Mouse (Mus musculus) left cerebral cortex, postnatal 10 days (tissue): ENCODE measurements around the gene Ankrd31. TPM values are rescaled to one million over a fixed set of nuclear protein-coding genes. Genes with fewer than 3 reads are reported as not detected.
"Not testable (repeated sequence)": the region's sequence is repeated elsewhere in the genome, so short reads cannot be mapped to it uniquely, and the experiment has no call there.

Source experiments
- DNase-seq, 2 experiments: peaks; one replicate each; pipeline ENCODE4 v3.0.0; 2021 to 2022; ENCODE audit warnings: low spot score in 2 of 2, mixed read lengths in 1 of 2; ENCODE audit errors: extremely low spot score in 1 of 2
- intact Hi-C: fragments of 180-260 bp; cut with DNase I; formaldehyde crosslinking; loops from one replicate; pipeline ENCODE4 v1.15.1; 2025
- total RNA-seq, 2 experiments: library from RNA; stranded (reverse); gene quantifications; 2 replicates each; pipeline ENCODE4 v1.2.3; 2021

The Ankrd31 gene
- total RNA-seq, 2 experiments from 2014 or later = 0.30 to 0.39 TPM

GRCm38 (mm10) chr13:96928432-96929039 is 180.5 kb downstream of the Ankrd31 start:
- DNase-seq = no peak

DNA sequence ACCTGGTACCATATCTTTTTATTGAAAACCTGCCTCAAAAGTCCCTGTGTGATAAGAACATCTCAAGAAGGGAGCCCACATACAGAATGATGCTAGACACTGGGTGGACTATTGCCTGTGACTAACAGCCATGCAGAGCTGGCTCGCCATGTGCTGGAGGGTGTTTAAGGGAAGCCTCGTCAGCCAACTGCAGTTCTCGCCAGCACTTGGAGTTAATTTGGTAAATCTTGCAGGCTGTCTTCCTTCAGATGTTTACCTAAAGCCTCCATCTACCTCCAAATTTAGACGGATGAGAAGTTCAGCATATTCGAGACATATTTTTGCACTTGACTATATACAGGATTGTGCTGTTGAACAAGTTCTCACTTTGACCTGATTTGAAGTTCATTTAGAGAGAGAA is 184.7 kb downstream of the Ankrd31 start:
- intact Hi-C loops = loop anchor here (5.0 kb wide), 1 partner anchor 75 kb away; no protein-coding TSS in a partner anchor
- peak in 1 of 2 experiments; percentile 58 for DNase-seq

More at GRCm38 (mm10) chr13:96928432-96929039, 180.5 kb downstream of the Ankrd31 start:
- intact Hi-C loops = no loop called here

DNA sequence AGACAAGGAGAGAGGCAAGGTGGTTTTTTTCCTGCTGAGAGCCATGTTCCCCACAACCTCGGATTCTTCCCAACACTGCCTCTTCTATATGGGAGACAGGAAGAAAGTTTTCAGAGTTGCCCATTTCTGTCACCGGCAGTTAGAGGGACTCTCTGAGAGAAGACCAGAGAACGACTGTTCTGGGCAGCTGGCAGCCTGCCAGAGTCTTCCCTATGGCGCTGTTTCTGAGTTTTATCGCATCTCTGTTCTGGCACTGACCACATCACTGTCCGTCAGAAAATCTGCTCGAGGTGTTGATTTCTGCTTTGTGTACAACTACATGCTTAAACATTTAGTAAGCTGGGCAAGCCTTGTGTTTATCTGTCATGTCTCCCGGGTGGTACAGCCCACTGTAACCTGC is 185.3 kb downstream of the Ankrd31 start:
- intact Hi-C loops = loop anchor here (5.0 kb wide), 1 partner anchor 74 kb away; no protein-coding TSS in a partner anchor
- no peak for DNase-seq

DNA sequence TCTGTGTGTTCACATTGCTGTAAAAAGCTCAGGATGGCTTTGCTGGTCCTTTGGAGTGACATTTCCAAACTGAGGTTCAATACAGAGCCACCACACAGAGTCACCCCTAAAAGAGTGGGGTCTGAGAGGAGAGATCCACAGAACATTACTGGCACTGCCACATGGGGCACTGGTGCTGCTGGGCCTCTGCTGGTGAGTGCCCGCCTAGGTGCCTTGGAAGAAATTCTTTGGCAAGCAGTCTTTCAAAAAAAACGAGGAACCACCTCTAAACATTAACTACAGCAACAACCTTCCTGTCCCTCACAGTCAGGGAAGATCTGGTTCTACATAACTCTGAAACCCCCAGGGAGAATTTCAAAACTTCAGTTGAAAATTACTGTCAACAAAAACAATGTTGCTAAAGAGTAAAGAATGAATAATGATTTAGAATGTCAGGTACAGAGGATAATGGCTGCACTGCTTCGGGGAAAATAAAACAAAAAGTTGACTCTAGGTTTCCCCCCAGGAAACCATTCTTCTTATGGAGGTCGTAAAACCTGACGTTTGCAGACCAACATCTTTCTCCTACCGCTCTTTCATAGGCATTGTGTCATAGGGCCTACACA is 188.2 kb downstream of the Ankrd31 start:
- intact Hi-C loops = no loop called here
- no peak for DNase-seq

GRCm38 (mm10) chr13:96937059-96937558 is 189.0 kb downstream of the Ankrd31 start:
- DNase-seq = no peak
- intact Hi-C loops = no loop called here

DNA sequence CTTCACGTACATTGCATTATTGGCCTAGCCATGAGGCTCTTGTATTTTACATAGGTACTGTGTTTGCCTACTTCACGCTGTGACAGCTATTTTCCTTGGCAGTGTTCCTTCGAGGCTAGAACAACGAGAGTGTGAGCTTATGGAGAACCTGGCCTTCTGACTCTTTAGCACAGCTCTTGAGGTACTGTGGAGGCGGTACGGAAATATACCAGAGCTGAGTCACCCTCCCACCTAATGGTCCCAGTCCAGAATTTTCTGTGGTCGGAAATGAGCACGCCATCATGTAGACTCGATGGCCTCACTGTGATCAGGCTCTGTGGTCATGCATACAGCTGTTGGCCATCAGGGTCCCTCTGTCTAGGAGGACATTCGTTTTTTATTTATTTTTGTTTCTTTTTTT is 191.6 kb downstream of the Ankrd31 start:
- DNase-seq = no peak
- intact Hi-C loops = no loop called here

GRCm38 (mm10) chr13:96941481-96941880 is 193.4 kb downstream of the Ankrd31 start:
- intact Hi-C loops, DNase-seq: not testable (repeated sequence)

GRCm38 (mm10) chr13:96943571-96943970 is 195.5 kb downstream of the Ankrd31 start:
- intact Hi-C loops = no loop called here
- peak; percentile 54 to 63 for DNase-seq

DNA sequence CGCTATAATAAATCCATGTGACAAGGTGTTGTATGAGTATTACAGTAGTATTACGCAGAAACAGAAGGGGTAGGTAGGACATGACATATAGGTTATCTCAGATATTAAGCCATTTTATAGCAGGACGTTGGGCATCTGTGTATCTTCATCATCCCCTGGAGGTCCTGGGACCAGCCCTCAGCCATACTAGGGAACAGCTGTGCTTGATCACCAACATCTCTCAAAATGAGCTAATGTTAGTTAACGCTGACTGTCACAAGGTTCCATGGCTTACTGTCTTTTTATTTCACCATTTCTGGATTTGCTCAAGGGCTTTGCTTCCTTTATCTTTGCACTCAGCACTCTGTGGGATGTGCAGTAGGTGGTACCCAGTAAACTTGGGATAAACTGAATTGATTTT is 197.7 kb downstream of the Ankrd31 start:
- intact Hi-C loops = no loop called here
- DNase-seq = no peak

GRCm38 (mm10) chr13:96947722-96948121 is 199.7 kb downstream of the Ankrd31 start:
- no peak for DNase-seq
- intact Hi-C loops = no loop called here

DNA sequence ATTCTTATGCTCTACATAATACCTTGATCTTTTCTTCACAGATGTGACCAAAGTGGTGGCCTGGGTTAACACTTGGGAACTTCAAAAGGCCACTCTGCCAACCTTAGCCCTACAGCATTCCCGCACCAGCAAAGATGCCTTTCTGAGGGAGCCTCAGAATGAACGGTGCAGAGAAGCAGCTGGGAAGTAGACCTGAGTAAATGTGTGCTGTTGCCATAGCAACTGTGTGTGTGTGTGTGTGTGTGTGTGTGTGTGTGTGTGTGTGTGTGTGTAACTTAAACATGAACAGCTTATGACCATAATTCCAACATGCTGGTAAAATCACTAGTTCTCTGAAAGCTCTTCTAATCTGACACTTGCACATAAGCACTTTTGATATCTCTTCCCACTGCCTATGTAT is 203.8 kb downstream of the Ankrd31 start:
- DNase-seq = peak in 1 of 2 experiments; percentile 64
- intact Hi-C loops = no loop called here

DNA sequence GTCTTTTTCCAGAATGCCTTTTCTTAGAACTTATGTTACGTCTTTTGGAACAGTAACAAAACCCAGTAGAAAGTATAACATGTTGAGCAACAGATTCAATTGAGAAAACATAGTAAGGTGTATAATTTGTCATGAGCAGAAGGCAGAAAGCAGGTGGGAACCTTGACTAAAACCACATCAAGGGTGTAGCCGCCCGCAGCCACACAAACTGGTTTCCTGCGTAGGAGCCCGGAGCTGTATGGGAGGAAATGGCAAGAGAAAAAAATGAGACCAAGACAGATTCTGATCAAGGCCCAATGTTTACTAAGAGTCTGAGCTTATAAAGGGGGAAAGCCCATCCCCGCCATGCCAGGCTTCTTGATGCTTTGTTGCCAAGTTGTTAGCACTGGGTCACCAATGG is 208.4 kb downstream of the Ankrd31 start:
- intact Hi-C loops = no loop called here
- no peak for DNase-seq

Other genes starting within 250 kb of the Ankrd31 start
- 10 to 100 TPM in 1 of 2 experiments, 1 to 10 TPM in 1; 9.7 to 11.0 TPM for gene Polk, start 205.7 kb upstream of the Ankrd31 start, total RNA-seq
- gene Col4a3bp, start 205.7 kb upstream of the Ankrd31 start, total RNA-seq = 10 to 100 TPM; 57.8 to 63.2 TPM
- 100 to 1,000 TPM; 314 to 328 TPM for gene Hmgcr, start 77.3 kb upstream of the Ankrd31 start, total RNA-seq
- gene Gcnt4, start 176.4 kb downstream of the Ankrd31 start, total RNA-seq = 1 to 10 TPM; 3.6 to 4.2 TPM